Mouse (Mus musculus): Measurements from ENCODE around the gene Emb. TPM values are rescaled to one million over a fixed set of nuclear protein-coding genes. Genes with fewer than 3 reads are reported as not detected.
A peak's percentile ranks its signal among the peaks of the same experiment; 100 is the strongest.

The Emb gene
- total RNA-seq, 2 experiments from 2014 or later: 11.5 to 12.8 TPM

- intact Hi-C loops (cut with DNase I): no loop called here
- no peak for DNase-seq
Observed at GRCm38 (mm10) chr13:117218092-117218491, 9.8 kb downstream of the Emb start.

GRCm38 (mm10) chr13:117219871-117220500 is 11.7 kb downstream of the Emb start:
- DNase-seq: no peak
- intact Hi-C loops (cut with DNase I): no loop called here

GRCm38 (mm10) chr13:117220501-117221321 is 12.4 kb downstream of the Emb start, which contains the start of gene Gm17509:
Gene Gm17509, minus strand, starts transcription at chr13:117221075.
- peak; percentile 21 to 29 for DNase-seq
- intact Hi-C loops (cut with DNase I): no loop called here

GRCm38 (mm10) chr13:117223125-117223524 is 14.8 kb downstream of the Emb start:
- intact Hi-C loops (cut with DNase I): no loop called here
- no peak for DNase-seq

GRCm38 (mm10) chr13:117224901-117225300 is 16.6 kb downstream of the Emb start:
- intact Hi-C loops (cut with DNase I): no loop called here
- no peak for DNase-seq

- DNase-seq: no peak
- intact Hi-C loops (cut with DNase I): no loop called here
Observed at GRCm38 (mm10) chr13:117225561-117225960, 17.2 kb downstream of the Emb start.

- DNase-seq: no peak
- intact Hi-C loops (cut with DNase I): no loop called here
Observed at GRCm38 (mm10) chr13:117230371-117231110, 22.2 kb downstream of the Emb start.

GRCm38 (mm10) chr13:117233808-117234207 is 25.5 kb downstream of the Emb start:
- intact Hi-C loops (cut with DNase I): no loop called here
- no peak for DNase-seq

GRCm38 (mm10) chr13:117234486-117234885 is 26.1 kb downstream of the Emb start:
- intact Hi-C loops (cut with DNase I): no loop called here
- DNase-seq: no peak

GRCm38 (mm10) chr13:117235530-117236212 is 27.3 kb downstream of the Emb start:
- intact Hi-C loops (cut with DNase I): no loop called here
- peak in 1 of 2 experiments; percentile 4 for DNase-seq

- intact Hi-C loops (cut with DNase I): no loop called here
- DNase-seq: no peak
Observed at GRCm38 (mm10) chr13:117237111-117237510, 28.8 kb downstream of the Emb start.

GRCm38 (mm10) chr13:117242063-117242462 is 33.7 kb downstream of the Emb start:
- intact Hi-C loops (cut with DNase I): no loop called here

GRCm38 (mm10) chr13:117242621-117243020 is 34.3 kb downstream of the Emb start:
- no peak for DNase-seq
- intact Hi-C loops (cut with DNase I): no loop called here

More at GRCm38 (mm10) chr13:117242063-117242462, 33.7 kb downstream of the Emb start:
- no peak for DNase-seq

- intact Hi-C loops (cut with DNase I): no loop called here
- DNase-seq: no peak
Observed at GRCm38 (mm10) chr13:117260704-117261103, 52.4 kb downstream of the Emb start.

- no peak for DNase-seq
- intact Hi-C loops (cut with DNase I): no loop called here
Observed at GRCm38 (mm10) chr13:117266156-117266555, 57.8 kb downstream of the Emb start.

- intact Hi-C loops (cut with DNase I): no loop called here
- DNase-seq: no peak
Observed at GRCm38 (mm10) chr13:117267963-117268362, 59.6 kb downstream of the Emb start.

GRCm38 (mm10) chr13:117284036-117284435 is 75.7 kb downstream of the Emb start:
- DNase-seq: peak in 1 of 2 experiments; percentile 3
- intact Hi-C loops (cut with DNase I): loop anchor here (10.0 kb wide), 1 partner anchor 339 kb away; no protein-coding TSS in a partner anchor

GRCm38 (mm10) chr13:117286939-117287338 is 78.6 kb downstream of the Emb start:
- intact Hi-C loops (cut with DNase I): loop anchor here (5.0 to 10.0 kb wide), 2 partner anchors 155 to 342 kb away; no protein-coding TSS in a partner anchor
- no peak for DNase-seq

- DNase-seq: no peak
- intact Hi-C loops (cut with DNase I): loop anchor here (5.0 to 10.0 kb wide), 2 partner anchors 155 to 343 kb away; no protein-coding TSS in a partner anchor
Observed at GRCm38 (mm10) chr13:117287400-117287799, 79.1 kb downstream of the Emb start.
